Mouse (Mus musculus): ENCODE data around the gene Tiprl. TPM values are rescaled to one million over a fixed set of nuclear protein-coding genes. Genes with fewer than 3 reads are reported as not detected.

The Tiprl gene
- 26.9 and 51.1 TPM in 2 replicates for polyA plus RNA-seq (2012; rRNA removed)

DNA sequence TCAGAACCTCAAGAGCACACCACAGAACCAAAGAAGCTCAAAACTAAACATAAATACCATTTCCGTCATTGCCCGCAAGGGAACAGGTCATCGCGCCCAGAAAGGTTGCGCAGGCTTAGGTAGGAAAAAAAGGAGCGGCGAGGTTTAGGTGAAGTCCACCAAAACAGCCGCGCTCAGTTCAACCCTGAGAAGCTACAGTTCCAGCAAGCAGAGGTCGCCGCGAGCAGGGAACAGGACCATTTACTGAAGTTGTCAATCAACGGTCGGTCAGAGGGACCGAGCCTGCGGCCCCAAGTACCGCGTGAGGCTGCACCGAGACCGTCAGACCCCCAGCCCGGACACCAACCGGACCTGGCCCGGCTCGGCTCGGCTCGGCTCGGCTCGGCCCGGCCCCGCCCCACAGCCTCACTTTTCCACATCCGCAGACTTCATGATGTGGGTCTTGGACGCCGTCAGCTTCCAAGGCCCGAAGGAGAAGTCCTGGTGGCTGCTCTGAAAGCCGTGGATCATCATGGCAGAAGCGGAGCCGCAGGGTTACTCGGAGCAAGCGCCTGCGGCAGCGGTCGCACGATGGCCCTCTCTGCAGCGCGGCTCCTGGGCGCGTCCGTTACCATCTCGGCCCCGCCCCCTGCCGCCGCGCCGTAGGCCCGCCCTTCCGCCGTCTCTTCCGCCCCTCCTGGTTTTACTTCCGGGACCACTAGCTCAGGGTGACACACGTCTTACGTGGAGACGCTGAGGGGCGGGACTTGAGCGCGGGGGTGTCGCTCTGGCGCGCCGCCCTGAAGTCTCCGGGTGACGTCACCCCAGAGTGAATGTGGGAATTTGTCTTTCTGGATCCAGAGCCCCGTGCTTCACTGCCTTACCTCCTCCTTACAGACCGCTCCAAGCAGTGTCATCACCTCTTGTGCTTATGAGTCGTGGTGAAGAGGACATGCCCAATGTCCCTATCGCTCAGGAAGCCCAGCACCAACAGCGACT, at the start of gene Tiprl:
Gene Tiprl, minus strand, starts transcription at position 676 of the 978 bp plus-strand sequence.

DNA sequence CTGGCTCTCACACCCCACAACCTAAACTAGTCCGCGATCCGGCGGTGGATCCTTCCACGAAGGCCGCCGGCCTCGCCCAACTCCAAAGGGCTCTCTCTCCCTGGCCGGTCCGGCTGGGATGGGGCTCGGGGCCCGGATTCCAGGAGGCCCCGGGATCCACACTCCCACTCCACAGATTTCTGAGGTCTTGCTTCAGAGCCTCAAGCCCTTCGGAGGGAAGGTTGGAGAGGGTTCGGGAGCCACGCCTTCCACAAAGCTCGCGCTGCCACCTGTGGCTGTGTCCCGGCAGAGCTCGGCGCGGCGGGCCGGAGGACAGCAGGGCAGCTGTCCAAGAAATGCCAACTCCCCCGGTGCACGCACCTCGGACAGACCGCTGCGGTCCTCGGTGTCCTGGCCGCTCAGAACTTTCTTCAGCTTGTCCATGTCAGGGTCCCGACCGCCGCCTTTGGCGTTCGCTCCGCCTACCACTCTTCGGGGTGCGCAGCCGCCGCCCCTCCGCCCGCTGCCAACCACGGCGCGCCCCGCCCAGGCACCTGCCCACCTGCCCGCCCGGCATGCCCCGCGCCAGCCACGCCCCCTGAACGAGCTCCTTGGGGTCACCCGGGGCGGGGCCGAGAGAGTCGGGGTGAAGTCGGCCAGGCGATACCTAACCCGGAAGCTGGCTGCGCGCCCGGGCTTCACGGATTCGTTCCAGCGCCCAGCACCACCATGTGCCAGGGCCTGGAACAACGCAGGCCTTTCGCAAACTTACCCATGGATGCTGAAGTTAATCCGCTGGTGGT, 42.7 kb downstream of the Tiprl start, which contains the start of gene Sft2d2:
Gene Sft2d2, minus strand, starts transcription at position 559 of the 782 bp plus-strand sequence.

Other genes with a start within 250 kb of the Tiprl start
- gene Tbx19, start 76.2 kb downstream of the Tiprl start, polyA plus RNA-seq (2012; rRNA removed) = 0.83 and 0.99 TPM in 2 replicates
- 58.2 and 64.0 TPM in 2 replicates for gene Sft2d2, start 42.6 kb downstream of the Tiprl start, polyA plus RNA-seq (2012; rRNA removed)
- 9.1 and 11.5 TPM in 2 replicates for gene Gpr161, start 58.8 kb upstream of the Tiprl start, polyA plus RNA-seq (2012; rRNA removed)
- 16.9 and 22.6 TPM in 2 replicates for gene Dcaf6, start 223.5 kb upstream of the Tiprl start, polyA plus RNA-seq (2012; rRNA removed)
- 67.7 and 71.8 TPM in 2 replicates for gene Mpc2, start 223.6 kb upstream of the Tiprl start, polyA plus RNA-seq (2012; rRNA removed)
- gene Adcy10, start 248.2 kb upstream of the Tiprl start, polyA plus RNA-seq (2012; rRNA removed) = not detected in 2 replicates

All from ovary, adult 2 months (tissue).